Mouse (Mus musculus) hindbrain, postnatal 0 days (tissue): ENCODE measurements around the gene Mafk. TPM values are rescaled to one million over a fixed set of nuclear protein-coding genes. Genes with fewer than 3 reads are reported as not detected.
A peak's percentile ranks its signal among the peaks of the same experiment; 100 is the strongest.

Experiments used
- ATAC-seq: fragments of 200-750 bp; cut with Nextera tagmentation; 2 replicates; pipeline ENCODE4 v1.8.0; 2017; ENCODE audit warnings: mild to moderate bottlenecking, moderate TSS enrichment, moderate library complexity
- DNase-seq: peaks from one replicate; pipeline ENCODE4 v3.0.0-alpha.2; 2015; ENCODE audit warnings: low spot score
- H3K27ac ChIP-seq: fragments of 300-500 bp; sonication (generic); 2 replicates; pipeline ENCODE4 v1.5.1; 2014; ENCODE audit warnings: mild to moderate bottlenecking
- H3K27me3 ChIP-seq: fragments of 300-500 bp; sonication (generic); 2 replicates; pipeline ENCODE4 v1.6.1; 2014; ENCODE audit warnings: low read length, mixed read lengths; ENCODE audit not compliant: insufficient read depth
- H3K36me3 ChIP-seq: fragments of 300-500 bp; sonication (generic); 2 replicates; pipeline ENCODE4 v1.6.1; 2014; ENCODE audit warnings: low read length, mixed read lengths; ENCODE audit not compliant: insufficient read depth
- H3K4me1 ChIP-seq: fragments of 300-500 bp; sonication (generic); 2 replicates; pipeline ENCODE4 v1.6.1; 2014; ENCODE audit warnings: antibody characterized with exemption, low read length, mixed read lengths; ENCODE audit not compliant: insufficient read depth
- H3K4me2 ChIP-seq: fragments of 300-500 bp; sonication (generic); 2 replicates; pipeline ENCODE4 v1.6.1; 2014; ENCODE audit warnings: low read depth, mild to moderate bottlenecking, low read length, moderate library complexity, mixed read lengths
- H3K4me3 ChIP-seq: fragments of 300-500 bp; sonication (generic); 2 replicates; pipeline ENCODE4 v1.5.1; 2014; ENCODE audit warnings: low read length
- H3K9ac ChIP-seq: fragments of 300-500 bp; sonication (generic); replicated peaks from 2 replicates; pipeline ENCODE4 v1.6.1; 2014; ENCODE audit warnings: mild to moderate bottlenecking, low read length, moderate library complexity, mixed read lengths
- H3K9me3 ChIP-seq: fragments of 300-500 bp; sonication (generic); 2 replicates; pipeline ENCODE4 v1.6.1; 2016; ENCODE audit warnings: low read length, mixed read lengths
- CTCF ChIP-seq: IDR thresholded peaks from 2 replicates; pipeline ENCODE4 v1.5.1; 2016; ENCODE audit warnings: antibody characterized with exemption, control low read depth, low read depth
- WGBS: fragments of 180-500 bp; shearing (Covaris S2); extraction: QIAGEN DNeasy Blood & Tissue Kit; methylation state at CpG from one replicate; pipeline ENCODE4 v1.1.7; 2014; 5-methylcytosine and 5-hydroxymethylcytosine counted together
- polyA plus RNA-seq: library from polyadenylated mRNA; unstranded; fragments of >200 nt; fragmentation: Nextera tagmentation; extraction: Ambion mirVana; gene quantifications from 2 replicates; pipeline ENCODE4 v1.2.1, GENCODE M21; 2015
- total RNA-seq: library from RNA; depleted of rRNA; stranded (reverse); fragments of >200 nt; gene quantifications from 2 replicates; pipeline ENCODE4 v1.2.3, GENCODE M21; 2014

The Mafk gene
- total and polyA plus RNA-seq, 2 experiments from 2014 or later: 7.0 to 13.1 TPM

DNA sequence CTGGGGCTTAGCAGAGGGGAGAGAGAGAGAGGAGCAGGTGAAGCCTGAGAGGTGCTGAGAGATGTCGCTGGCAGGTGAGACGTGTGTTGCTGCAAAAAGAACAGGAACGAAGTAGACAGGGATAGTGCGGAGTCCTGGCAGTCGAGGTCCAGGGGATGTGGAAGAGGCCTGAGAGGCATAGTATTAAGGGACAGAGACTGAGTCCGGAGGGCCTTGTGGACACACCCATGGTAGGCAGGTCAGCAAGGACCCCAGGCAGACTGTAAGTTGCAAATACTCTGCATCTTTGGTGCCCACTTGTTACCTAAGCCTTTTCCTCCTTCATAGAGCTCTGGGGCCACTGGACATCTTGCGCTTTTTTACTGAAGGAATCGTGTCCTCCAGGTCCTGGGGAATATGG, 9.9 kb downstream of the Mafk start:
- peaks cover 16% of the 10 kb centered on the region; the same call in 1 of the 2 replicates for H3K36me3 ChIP-seq
- H3K4me1 ChIP-seq: peaks cover 28% of the 10 kb centered on the region
- no peaks in the 10 kb centered on the region for H3K9me3 ChIP-seq
- 96% methylated on average over 8 of the region's 8 CpGs for WGBS
- no peak overlapping the region for H3K4me2 ChIP-seq
- H3K4me3 ChIP-seq: no peak overlapping the region
- no peak overlapping the region for H3K9ac ChIP-seq
- ATAC-seq (no peak), DNase-seq (no peak)
- H3K27me3 ChIP-seq: no peaks in the 10 kb centered on the region
- H3K27ac ChIP-seq: no peak overlapping the region
- no peak for TF ChIP-seq CTCF

GRCm38 (mm10) chr5:139801880-139802279, 10.6 kb downstream of the Mafk start:
- H3K9me3 ChIP-seq: no peaks in the 10 kb centered on the region
- H3K4me2 ChIP-seq: no peak overlapping the region
- ATAC-seq: no peak
- peaks cover 16% of the 10 kb centered on the region; the same call in 1 of the 2 replicates for H3K36me3 ChIP-seq
- no peaks in the 10 kb centered on the region for H3K27me3 ChIP-seq
- no peak for DNase-seq
- 90% methylated on average over 10 of the region's 10 CpGs for WGBS
- peaks cover 25% of the 10 kb centered on the region for H3K4me1 ChIP-seq
- H3K9ac ChIP-seq: no peak overlapping the region
- no peak overlapping the region for H3K4me3 ChIP-seq
- no peak overlapping the region for H3K27ac ChIP-seq
- TF ChIP-seq CTCF: no peak

GRCm38 (mm10) chr5:139803165-139803564, 11.9 kb downstream of the Mafk start:
- 76% methylated on average over 8 of the region's 8 CpGs for WGBS
- Histone ChIP-seq H3K9me3 (no peaks in the 10 kb centered on the region), H3K4me1 (peaks cover 12% of the 10 kb centered on the region), H3K27ac (no peak overlapping the region), H3K27me3 (no peaks in the 10 kb centered on the region), H3K9ac (no peak overlapping the region), H3K4me2 (no peak overlapping the region), H3K36me3 (peaks cover 16% of the 10 kb centered on the region; the same call in 1 of the 2 replicates), H3K4me3 (no peak overlapping the region)
- no peak for TF ChIP-seq CTCF
- no peak for ATAC-seq
- no peak for DNase-seq

DNA sequence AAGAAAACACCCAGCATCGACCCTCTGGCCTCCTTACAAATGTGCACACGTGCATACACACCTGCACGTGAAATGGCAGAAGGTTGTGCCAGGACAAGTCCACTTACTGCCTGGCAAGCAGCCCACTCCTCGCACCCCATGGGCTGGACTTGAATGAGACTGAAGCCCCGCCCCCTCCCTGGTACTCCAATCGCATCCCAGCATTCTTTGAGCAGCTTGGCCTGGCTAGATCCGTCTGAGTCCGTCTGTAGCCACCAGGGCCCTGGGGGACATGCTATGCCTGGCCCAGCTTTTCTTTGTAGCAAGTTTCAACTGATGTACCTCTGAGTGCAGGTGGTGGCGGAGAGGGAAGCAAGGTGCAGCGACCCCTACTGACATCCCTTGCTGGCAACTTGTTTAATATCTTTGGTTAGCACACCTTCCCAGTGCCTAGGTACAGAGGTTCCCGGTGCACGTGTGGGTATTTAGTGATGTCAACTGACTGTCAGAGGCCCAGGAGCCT, 12.3 kb downstream of the Mafk start:
- no peak overlapping the region for H3K4me3 ChIP-seq
- peak; percentile 53 for ATAC-seq
- 7% methylated on average over 12 of the region's 12 CpGs for WGBS

GRCm38 (mm10) chr5:139804107-139804551, 12.8 kb downstream of the Mafk start:
- Histone ChIP-seq H3K9ac (no peak overlapping the region), H3K27me3 (no peaks in the 10 kb centered on the region), H3K36me3 (peaks cover 16% of the 10 kb centered on the region; the same call in 1 of the 2 replicates), H3K9me3 (no peaks in the 10 kb centered on the region), H3K4me3 (no peak overlapping the region), H3K27ac (no peak overlapping the region), H3K4me2 (no peak overlapping the region), H3K4me1 (peaks cover 3% of the 10 kb centered on the region; the same call in 1 of the 2 replicates)
- WGBS: 11% methylated on average over 6 of the region's 6 CpGs
- ATAC-seq (no peak; the same call in 1 of the 2 replicates), DNase-seq (no peak)
- no peak; the same call in none of the 2 replicates for TF ChIP-seq CTCF

More for the DNA sequence above, 12.3 kb downstream of the Mafk start:
- H3K36me3 ChIP-seq: peaks cover 16% of the 10 kb centered on the region; the same call in 1 of the 2 replicates
- TF ChIP-seq CTCF: peak; percentile 48
- no peak overlapping the region for H3K4me2 ChIP-seq
- H3K9ac ChIP-seq: no peak overlapping the region
- no peaks in the 10 kb centered on the region for H3K27me3 ChIP-seq
- DNase-seq: peak; percentile 66
- peaks cover 7% of the 10 kb centered on the region for H3K4me1 ChIP-seq
- H3K9me3 ChIP-seq: no peaks in the 10 kb centered on the region
- H3K27ac ChIP-seq: no peak overlapping the region

- Histone ChIP-seq H3K4me3 (no peak overlapping the region), H3K27me3 (no peaks in the 10 kb centered on the region), H3K4me2 (no peak overlapping the region), H3K9me3 (no peaks in the 10 kb centered on the region), H3K4me1 (no peaks in the 10 kb centered on the region), H3K9ac (no peak overlapping the region), H3K36me3 (peaks cover 15% of the 10 kb centered on the region; the same call in 1 of the 2 replicates), H3K27ac (no peak overlapping the region)
- no peak for DNase-seq
- TF ChIP-seq CTCF: no peak
- 92% methylated on average over 11 of the region's 11 CpGs for WGBS
- no peak for ATAC-seq
Observed at GRCm38 (mm10) chr5:139804573-139805111, 13.3 kb downstream of the Mafk start.

DNA sequence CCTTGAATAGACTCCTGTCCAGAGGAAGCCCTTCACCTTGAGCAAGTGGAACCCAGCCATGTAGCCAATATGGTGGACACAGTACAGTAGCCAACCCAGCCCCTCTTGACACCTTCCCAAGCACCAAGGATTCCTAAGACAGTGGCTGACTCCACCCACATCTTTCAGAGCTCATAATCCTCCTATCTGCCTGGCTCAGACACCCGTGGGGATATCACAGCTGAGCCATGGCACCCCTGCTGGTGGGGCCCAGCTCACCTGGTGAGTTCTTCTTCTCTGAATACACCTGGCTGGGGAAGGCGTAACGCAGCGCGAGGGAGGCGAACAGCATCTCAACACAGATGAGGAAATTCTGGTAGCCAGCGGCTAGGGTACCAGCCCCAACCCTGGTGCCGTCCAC, 14.6 kb downstream of the Mafk start:
- Histone ChIP-seq H3K4me2 (no peak overlapping the region), H3K9ac (no peak overlapping the region), H3K27me3 (no peaks in the 10 kb centered on the region), H3K27ac (no peak overlapping the region), H3K4me1 (no peaks in the 10 kb centered on the region), H3K4me3 (no peak overlapping the region), H3K36me3 (0 out of 2 replicates have a peak, but pooled peaks cover 3% of the 10 kb centered on the region), H3K9me3 (no peaks in the 10 kb centered on the region)
- 88% methylated on average over 8 of the region's 8 CpGs for WGBS
- TF ChIP-seq CTCF: no peak
- DNase-seq (no peak), ATAC-seq (no peak)
